Mouse (Mus musculus): ENCODE results near the gene Scn5a. TPM values are rescaled to one million over a fixed set of nuclear protein-coding genes. Genes with fewer than 3 reads are reported as not detected.

The Scn5a gene
- total and polyA plus RNA-seq, 3 experiments = 0.27 TPM; not detected in 2

GRCm38 (mm10) chr9:119473608-119474164 is 105.1 kb downstream of the Scn5a start:
- no peak for DNase-seq (ENCODE audit: low spot score)
- Histone ChIP-seq H3K4me1 (ENCODE audit: insufficient read depth, low read depth, low read length) (peaks cover 9% of the 10 kb centered on the region), H3K27me3 (ENCODE audit: insufficient read depth, low read length) (no peaks in the 10 kb centered on the region), H3K4me3 (ENCODE audit: low read depth, low read length) (no peak overlapping the region), H3K36me3 (replicated peaks) (peaks cover 15% of the 10 kb centered on the region), H3K9me3 (replicated peaks) (peaks cover 5% of the 10 kb centered on the region)
- no peak for ATAC-seq (ENCODE audit: extremely low read depth, insufficient number of reproducible peaks, low FRiP score, poor library complexity, severe bottlenecking)
- TF ChIP-seq GATA2 (IDR thresholded peaks at IDR 0.05; ENCODE audit: borderline replicate concordance, low read depth, low read length) (no peak), TAL1 (conservative IDR thresholded peaks at IDR 0.05; ENCODE audit: low read depth, low read length) (no peak), GATA1 (IDR thresholded peaks at IDR 0.05; ENCODE audit: borderline replicate concordance, low read length) (no peak), CTCF (IDR thresholded peaks at IDR 0.05; ENCODE audit: low read depth, low read length) (no peak), POLR2AphosphoS5 (IDR thresholded peaks at IDR 0.05; ENCODE audit: insufficient replicate concordance, low read depth, low read length) (no peak)

- no peak overlapping the region for H3K4me3 ChIP-seq (ENCODE audit: low read depth, low read length)
- TF ChIP-seq CTCF (IDR thresholded peaks at IDR 0.05; ENCODE audit: low read depth, low read length) (no peak), GATA1 (IDR thresholded peaks at IDR 0.05; ENCODE audit: borderline replicate concordance, low read length) (no peak), POLR2AphosphoS5 (IDR thresholded peaks at IDR 0.05; ENCODE audit: insufficient replicate concordance, low read depth, low read length) (no peak), GATA2 (IDR thresholded peaks at IDR 0.05; ENCODE audit: borderline replicate concordance, low read depth, low read length) (no peak), TAL1 (conservative IDR thresholded peaks at IDR 0.05; ENCODE audit: low read depth, low read length) (no peak)
Observed at GRCm38 (mm10) chr9:119473011-119473410, 105.8 kb downstream of the Scn5a start.

GRCm38 (mm10) chr9:119472412-119472918 is 106.4 kb downstream of the Scn5a start:
- no peak for ATAC-seq (ENCODE audit: extremely low read depth, insufficient number of reproducible peaks, low FRiP score, poor library complexity, severe bottlenecking)
- Histone ChIP-seq H3K9me3 (replicated peaks) (peaks cover 5% of the 10 kb centered on the region), H3K36me3 (replicated peaks) (peaks cover 27% of the 10 kb centered on the region), H3K4me3 (ENCODE audit: low read depth, low read length) (no peak overlapping the region), H3K27me3 (ENCODE audit: insufficient read depth, low read length) (no peaks in the 10 kb centered on the region), H3K4me1 (ENCODE audit: insufficient read depth, low read depth, low read length) (peaks cover 9% of the 10 kb centered on the region)
- no peak for TF ChIP-seq GATA1 (IDR thresholded peaks at IDR 0.05; ENCODE audit: borderline replicate concordance, low read length)
- TF ChIP-seq CTCF (IDR thresholded peaks at IDR 0.05; ENCODE audit: low read depth, low read length) = no peak
- no peak for TF ChIP-seq TAL1 (conservative IDR thresholded peaks at IDR 0.05; ENCODE audit: low read depth, low read length)
- TF ChIP-seq POLR2AphosphoS5 (IDR thresholded peaks at IDR 0.05; ENCODE audit: insufficient replicate concordance, low read depth, low read length) = no peak
- no peak for TF ChIP-seq GATA2 (IDR thresholded peaks at IDR 0.05; ENCODE audit: borderline replicate concordance, low read depth, low read length)
- DNase-seq (ENCODE audit: low spot score) = no peak

More at GRCm38 (mm10) chr9:119473011-119473410, 105.8 kb downstream of the Scn5a start:
- peaks cover 22% of the 10 kb centered on the region for H3K36me3 ChIP-seq (replicated peaks)
- DNase-seq (ENCODE audit: low spot score) (no peak), ATAC-seq (ENCODE audit: extremely low read depth, insufficient number of reproducible peaks, low FRiP score, poor library complexity, severe bottlenecking) (no peak)
- no peaks in the 10 kb centered on the region for H3K27me3 ChIP-seq (ENCODE audit: insufficient read depth, low read length)
- peaks cover 5% of the 10 kb centered on the region for H3K9me3 ChIP-seq (replicated peaks)
- peaks cover 9% of the 10 kb centered on the region for H3K4me1 ChIP-seq (ENCODE audit: insufficient read depth, low read depth, low read length)

GRCm38 (mm10) chr9:119469691-119470353 is 109.0 kb downstream of the Scn5a start:
- ATAC-seq (ENCODE audit: extremely low read depth, insufficient number of reproducible peaks, low FRiP score, poor library complexity, severe bottlenecking) (no peak), DNase-seq (ENCODE audit: low spot score) (no peak)
- Histone ChIP-seq H3K9me3 (replicated peaks) (peaks cover 3% of the 10 kb centered on the region), H3K4me1 (ENCODE audit: insufficient read depth, low read depth, low read length) (peaks cover 12% of the 10 kb centered on the region), H3K36me3 (replicated peaks) (peaks cover 50% of the 10 kb centered on the region), H3K27me3 (ENCODE audit: insufficient read depth, low read length) (no peaks in the 10 kb centered on the region), H3K4me3 (ENCODE audit: low read depth, low read length) (no peak overlapping the region)
- TF ChIP-seq POLR2AphosphoS5 (IDR thresholded peaks at IDR 0.05; ENCODE audit: insufficient replicate concordance, low read depth, low read length) (no peak), TAL1 (conservative IDR thresholded peaks at IDR 0.05; ENCODE audit: low read depth, low read length) (no peak), GATA2 (IDR thresholded peaks at IDR 0.05; ENCODE audit: borderline replicate concordance, low read depth, low read length) (no peak), GATA1 (IDR thresholded peaks at IDR 0.05; ENCODE audit: borderline replicate concordance, low read length) (no peak), CTCF (IDR thresholded peaks at IDR 0.05; ENCODE audit: low read depth, low read length) (no peak)

GRCm38 (mm10) chr9:119465595-119465994 is 113.2 kb downstream of the Scn5a start:
- peaks cover 93% of the 10 kb centered on the region for H3K36me3 ChIP-seq (replicated peaks)
- peaks cover 12% of the 10 kb centered on the region for H3K4me1 ChIP-seq (ENCODE audit: insufficient read depth, low read depth, low read length)
- DNase-seq (ENCODE audit: low spot score) (no peak), ATAC-seq (ENCODE audit: extremely low read depth, insufficient number of reproducible peaks, low FRiP score, poor library complexity, severe bottlenecking) (no peak)
- H3K27me3 ChIP-seq (ENCODE audit: insufficient read depth, low read length) = no peaks in the 10 kb centered on the region
- TF ChIP-seq TAL1 (conservative IDR thresholded peaks at IDR 0.05; ENCODE audit: low read depth, low read length) = no peak
- H3K9me3 ChIP-seq (replicated peaks) = no peaks in the 10 kb centered on the region
- H3K4me3 ChIP-seq (ENCODE audit: low read depth, low read length) = no peak overlapping the region

GRCm38 (mm10) chr9:119465056-119465455 is 113.8 kb downstream of the Scn5a start:
- Histone ChIP-seq H3K4me3 (ENCODE audit: low read depth, low read length) (no peak overlapping the region), H3K4me1 (ENCODE audit: insufficient read depth, low read depth, low read length) (peaks cover 12% of the 10 kb centered on the region), H3K9me3 (replicated peaks) (no peaks in the 10 kb centered on the region), H3K36me3 (replicated peaks) (peaks cover 96% of the 10 kb centered on the region), H3K27me3 (ENCODE audit: insufficient read depth, low read length) (no peaks in the 10 kb centered on the region)
- TF ChIP-seq CTCF (IDR thresholded peaks at IDR 0.05; ENCODE audit: low read depth, low read length) (no peak), POLR2AphosphoS5 (IDR thresholded peaks at IDR 0.05; ENCODE audit: insufficient replicate concordance, low read depth, low read length) (no peak), TAL1 (conservative IDR thresholded peaks at IDR 0.05; ENCODE audit: low read depth, low read length) (no peak), GATA2 (IDR thresholded peaks at IDR 0.05; ENCODE audit: borderline replicate concordance, low read depth, low read length) (no peak), GATA1 (IDR thresholded peaks at IDR 0.05; ENCODE audit: borderline replicate concordance, low read length) (no peak)
- ATAC-seq (ENCODE audit: extremely low read depth, insufficient number of reproducible peaks, low FRiP score, poor library complexity, severe bottlenecking) = no peak
- no peak for DNase-seq (ENCODE audit: low spot score)
